Mouse (Mus musculus): ENCODE data around the gene Naa38. TPM values are rescaled to one million over a fixed set of nuclear protein-coding genes. Genes with fewer than 3 reads are reported as not detected.
A peak's percentile ranks its signal among the peaks of the same experiment; 100 is the strongest.
"Not testable (repeated sequence)": the region's sequence is repeated elsewhere in the genome, so short reads cannot be mapped to it uniquely, and the experiment has no call there.

Naa38 gene
- 112 and 132 TPM in 2 replicates for polyA plus RNA-seq (2014; fragmentation: Nextera tagmentation; extraction: Ambion mirVana)

DNA sequence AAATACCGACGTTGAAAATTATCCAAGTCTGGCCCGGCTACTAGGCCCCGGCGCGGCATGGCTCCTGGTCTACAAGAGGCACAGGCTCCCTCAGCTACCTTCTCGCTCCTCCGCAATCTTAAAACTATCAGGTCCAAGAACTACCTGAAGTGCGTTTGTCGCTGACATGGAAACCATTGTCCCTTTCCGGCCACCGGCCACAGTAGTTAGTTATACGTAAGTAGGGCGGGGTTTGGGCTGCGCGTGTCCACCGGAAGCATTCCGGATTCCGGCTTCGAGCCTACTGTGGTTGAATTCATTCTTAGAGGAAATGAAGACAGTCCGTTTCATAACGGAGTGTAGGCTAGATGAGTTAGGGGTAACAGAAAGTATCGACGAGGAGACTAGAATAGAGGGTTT, at the start of gene Naa38, which contains the start of gene Cyb5d1:
TSS of gene Naa38 (plus strand) at position 253 of the 399 bp plus-strand sequence.
TSS of gene Cyb5d1 (minus strand) at position 397 of the 399 bp plus-strand sequence.
- H3K27me3 ChIP-seq (ENCODE audit: control insufficient read depth, insufficient read depth, low read length); H3K36me3 ChIP-seq (ENCODE audit: control insufficient read depth, insufficient read depth, low read length); H3K9me3 ChIP-seq (ENCODE audit: control insufficient read depth, low read length): not testable (repeated sequence)
- peak within 1 kb of the TSS; percentile 99 for H3K27ac ChIP-seq (ENCODE audit: low read depth, low read length)
- WGBS, result under 1% methylated on average over 20 of the region's 24 CpGs
- peak within 1 kb of the TSS; percentile 78 for H3K9ac ChIP-seq (replicated peaks; ENCODE audit: low read depth, low read length)
- peak within 1 kb of the TSS; percentile 88 for H3K4me2 ChIP-seq (ENCODE audit: low read depth, low read length)
- H3K4me1 ChIP-seq (ENCODE audit: control insufficient read depth, insufficient read depth, low read length), result peaks cover 11% of the 10 kb centered on the region; the same call in 1 of the 2 replicates
- H3K4me3 ChIP-seq (ENCODE audit: low read depth, low read length), result peak within 1 kb of the TSS; percentile 64
- ATAC-seq (ENCODE audit: low read depth), result peak; percentile 81

DNA sequence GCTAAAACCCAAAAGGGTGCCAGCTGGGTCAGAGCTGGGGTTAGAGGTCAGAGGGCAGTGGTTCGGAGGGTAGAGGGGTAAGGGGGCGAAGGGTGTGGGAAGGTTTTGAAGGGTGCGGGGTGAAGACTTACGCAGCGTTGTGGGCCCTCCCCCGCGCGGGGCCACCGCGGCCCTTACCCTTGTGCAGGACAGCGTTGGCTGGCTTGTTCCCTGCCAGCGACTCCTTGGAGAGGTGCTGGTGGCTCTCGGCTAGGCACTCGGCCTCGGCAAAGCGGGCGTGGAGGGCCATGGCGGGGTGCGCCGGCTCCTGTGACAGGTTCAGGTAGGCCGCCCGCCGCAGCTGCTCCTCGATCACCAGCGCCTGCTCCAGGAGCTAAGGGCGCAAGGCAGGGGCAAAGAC, 48.8 kb upstream of the Naa38 start:
- Histone ChIP-seq H3K27ac (ENCODE audit: low read depth, low read length) (no peak overlapping the region), H3K9me3 (ENCODE audit: control insufficient read depth, low read length) (no peaks in the 10 kb centered on the region), H3K4me1 (ENCODE audit: control insufficient read depth, insufficient read depth, low read length) (peaks cover 6% of the 10 kb centered on the region), H3K4me3 (ENCODE audit: low read depth, low read length) (no peak overlapping the region), H3K27me3 (ENCODE audit: control insufficient read depth, insufficient read depth, low read length) (no peaks in the 10 kb centered on the region), H3K4me2 (ENCODE audit: low read depth, low read length) (no peak overlapping the region), H3K36me3 (ENCODE audit: control insufficient read depth, insufficient read depth, low read length) (peaks cover 76% of the 10 kb centered on the region), H3K9ac (replicated peaks; ENCODE audit: low read depth, low read length) (no peak overlapping the region)
- WGBS, result 94% methylated on average over 25 of the region's 26 CpGs
- no peak for ATAC-seq (ENCODE audit: low read depth)

DNA sequence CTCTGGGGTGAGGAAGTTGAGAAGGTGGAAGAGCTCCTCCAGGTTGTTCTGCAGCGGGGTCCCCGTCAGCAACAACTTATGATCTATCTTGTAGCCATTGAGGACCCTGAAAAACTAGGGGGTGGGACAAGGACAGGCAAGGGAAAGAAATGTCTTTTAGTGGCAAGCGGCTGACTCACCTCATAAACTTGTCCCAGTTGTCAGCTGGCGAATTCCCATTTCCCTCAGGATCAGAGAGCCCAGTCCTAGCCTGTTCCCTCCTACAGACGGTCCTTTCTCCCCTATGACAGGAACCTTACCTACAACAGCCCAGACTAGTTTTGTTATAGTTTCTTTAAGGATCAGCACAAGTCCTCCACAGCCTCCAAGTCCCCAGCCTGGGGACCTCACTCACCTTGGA, 38.7 kb upstream of the Naa38 start:
- Histone ChIP-seq H3K27me3 (ENCODE audit: control insufficient read depth, insufficient read depth, low read length) (no peaks in the 10 kb centered on the region), H3K27ac (ENCODE audit: low read depth, low read length) (no peak overlapping the region), H3K4me1 (ENCODE audit: control insufficient read depth, insufficient read depth, low read length) (no peaks in the 10 kb centered on the region), H3K4me3 (ENCODE audit: low read depth, low read length) (no peak overlapping the region), H3K4me2 (ENCODE audit: low read depth, low read length) (no peak overlapping the region), H3K36me3 (ENCODE audit: control insufficient read depth, insufficient read depth, low read length) (peaks cover 96% of the 10 kb centered on the region), H3K9ac (replicated peaks; ENCODE audit: low read depth, low read length) (no peak overlapping the region), H3K9me3 (ENCODE audit: control insufficient read depth, low read length) (no peaks in the 10 kb centered on the region)
- ATAC-seq (ENCODE audit: low read depth), result no peak
- 89% methylated on average over 5 of the region's 5 CpGs for WGBS

DNA sequence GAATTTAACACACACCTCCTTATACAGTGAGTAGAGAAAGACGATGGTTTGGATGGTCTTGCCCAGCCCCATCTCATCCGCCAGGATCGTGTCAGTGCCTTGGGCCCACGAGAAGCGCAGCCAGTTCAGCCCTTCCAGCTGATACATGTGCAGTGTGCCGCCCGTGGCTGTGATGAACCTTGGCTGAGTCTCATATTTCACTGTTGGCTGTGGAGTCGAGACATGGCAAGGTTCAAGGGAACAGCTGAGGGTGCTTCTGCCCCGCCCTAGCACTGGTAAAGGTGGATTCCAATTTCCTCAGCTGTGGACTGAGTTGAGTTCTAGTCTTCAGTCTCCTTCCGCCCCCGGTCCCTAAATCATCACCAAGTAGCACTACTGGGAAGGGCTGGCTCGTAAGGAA, 37.6 kb upstream of the Naa38 start:
- Histone ChIP-seq H3K4me3 (ENCODE audit: low read depth, low read length) (no peak overlapping the region), H3K36me3 (ENCODE audit: control insufficient read depth, insufficient read depth, low read length) (peaks cover 94% of the 10 kb centered on the region), H3K27me3 (ENCODE audit: control insufficient read depth, insufficient read depth, low read length) (no peaks in the 10 kb centered on the region), H3K27ac (ENCODE audit: low read depth, low read length) (no peak overlapping the region), H3K4me1 (ENCODE audit: control insufficient read depth, insufficient read depth, low read length) (no peaks in the 10 kb centered on the region), H3K4me2 (ENCODE audit: low read depth, low read length) (no peak overlapping the region), H3K9me3 (ENCODE audit: control insufficient read depth, low read length) (no peaks in the 10 kb centered on the region), H3K9ac (replicated peaks; ENCODE audit: low read depth, low read length) (no peak overlapping the region)
- no peak for ATAC-seq (ENCODE audit: low read depth)
- 96% methylated on average over 12 of the region's 12 CpGs for WGBS

DNA sequence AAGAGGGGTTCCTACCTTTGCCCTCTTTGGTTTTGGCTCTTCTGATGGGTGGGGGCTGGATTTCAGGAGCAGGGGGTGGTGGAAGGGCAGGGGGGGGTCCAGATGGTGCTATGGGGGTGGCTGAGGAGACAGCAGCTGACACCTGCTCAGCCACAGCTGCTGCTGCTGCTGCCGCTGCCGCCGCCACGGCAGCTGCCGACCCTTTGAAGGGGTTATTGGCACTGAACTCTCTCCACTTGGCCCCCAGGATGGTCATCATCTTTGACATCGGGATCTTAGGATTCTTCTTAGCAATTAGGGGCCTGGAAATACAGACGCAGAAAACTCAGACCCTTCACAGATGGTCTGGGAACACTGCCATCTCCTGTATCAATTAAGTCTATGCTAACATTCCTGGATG, 33.3 kb upstream of the Naa38 start:
- 46% methylated on average over 7 of the region's 7 CpGs for WGBS
- peaks cover 23% of the 10 kb centered on the region for H3K4me1 ChIP-seq (ENCODE audit: control insufficient read depth, insufficient read depth, low read length)
- no peak for ATAC-seq (ENCODE audit: low read depth)

DNA sequence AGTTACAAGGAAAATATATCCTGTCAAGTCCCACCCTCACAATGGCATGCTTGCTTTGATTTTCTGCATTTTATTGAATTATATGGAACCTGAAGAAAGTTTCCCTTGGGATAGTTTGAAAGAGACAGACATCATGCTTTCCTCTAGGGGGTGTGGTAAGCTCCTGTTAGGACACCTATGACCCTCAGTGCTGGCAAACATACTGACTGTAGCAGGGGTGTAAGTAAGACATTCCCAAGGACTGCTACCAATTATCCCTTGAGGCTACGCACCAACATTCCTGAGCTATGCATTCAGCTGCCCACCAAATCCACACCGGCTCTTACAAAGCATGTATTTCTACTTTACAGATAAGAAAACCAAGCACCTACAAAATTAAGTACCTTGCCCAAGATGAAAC, 32.8 kb upstream of the Naa38 start:
- peaks cover 26% of the 10 kb centered on the region for H3K4me1 ChIP-seq (ENCODE audit: control insufficient read depth, insufficient read depth, low read length)
- ATAC-seq (ENCODE audit: low read depth), result no peak
- no peak overlapping the region for H3K4me2 ChIP-seq (ENCODE audit: low read depth, low read length)
- H3K36me3 ChIP-seq (ENCODE audit: control insufficient read depth, insufficient read depth, low read length), result peaks cover 59% of the 10 kb centered on the region
- H3K4me3 ChIP-seq (ENCODE audit: low read depth, low read length), result no peak overlapping the region
- H3K27me3 ChIP-seq (ENCODE audit: control insufficient read depth, insufficient read depth, low read length), result no peaks in the 10 kb centered on the region
- H3K9me3 ChIP-seq (ENCODE audit: control insufficient read depth, low read length), result no peaks in the 10 kb centered on the region
- no peak overlapping the region for H3K9ac ChIP-seq (replicated peaks; ENCODE audit: low read depth, low read length)
- no peak overlapping the region for H3K27ac ChIP-seq (ENCODE audit: low read depth, low read length)
- WGBS, result 94% methylated on average over 2 of the region's 2 CpGs

More for the DNA sequence above, 33.3 kb upstream of the Naa38 start:
- no peak overlapping the region for H3K27ac ChIP-seq (ENCODE audit: low read depth, low read length)
- H3K27me3 ChIP-seq (ENCODE audit: control insufficient read depth, insufficient read depth, low read length), result no peaks in the 10 kb centered on the region
- no peaks in the 10 kb centered on the region for H3K9me3 ChIP-seq (ENCODE audit: control insufficient read depth, low read length)
- H3K9ac ChIP-seq (replicated peaks; ENCODE audit: low read depth, low read length), result no peak overlapping the region
- H3K4me3 ChIP-seq (ENCODE audit: low read depth, low read length), result no peak overlapping the region
- H3K36me3 ChIP-seq (ENCODE audit: control insufficient read depth, insufficient read depth, low read length), result peaks cover 63% of the 10 kb centered on the region
- no peak overlapping the region for H3K4me2 ChIP-seq (ENCODE audit: low read depth, low read length)

DNA sequence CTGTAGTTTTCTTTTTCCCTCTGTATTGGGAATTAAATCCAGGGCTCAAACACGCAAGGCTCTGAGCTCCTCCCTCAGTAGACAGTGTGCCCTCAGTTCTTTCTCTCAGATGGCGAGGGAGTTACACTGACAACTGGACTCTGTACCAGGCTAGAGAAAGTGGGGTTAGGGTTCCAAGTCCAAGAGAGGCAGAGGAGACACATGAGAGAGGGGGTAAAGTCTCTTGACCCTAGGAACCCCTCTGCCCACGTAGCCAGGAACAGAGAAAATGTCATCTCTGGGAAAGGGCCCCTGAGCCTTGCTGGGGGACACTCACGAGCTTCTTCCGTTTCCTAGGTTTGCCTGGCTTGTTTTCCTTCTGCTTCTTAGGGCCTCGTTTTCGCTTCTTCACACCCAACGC, 30.9 kb upstream of the Naa38 start:
- peaks cover 40% of the 10 kb centered on the region for H3K36me3 ChIP-seq (ENCODE audit: control insufficient read depth, insufficient read depth, low read length)
- H3K4me2 ChIP-seq (ENCODE audit: low read depth, low read length), result peak overlapping the region; percentile 98; the same call in 1 of the 2 replicates
- no peaks in the 10 kb centered on the region for H3K9me3 ChIP-seq (ENCODE audit: control insufficient read depth, low read length)
- WGBS, result 49% methylated on average over 8 of the region's 8 CpGs
- H3K27ac ChIP-seq (ENCODE audit: low read depth, low read length), result peak overlapping the region; percentile 100
- peaks cover 31% of the 10 kb centered on the region for H3K4me1 ChIP-seq (ENCODE audit: control insufficient read depth, insufficient read depth, low read length)
- H3K4me3 ChIP-seq (ENCODE audit: low read depth, low read length), result no peak overlapping the region
- H3K27me3 ChIP-seq (ENCODE audit: control insufficient read depth, insufficient read depth, low read length), result no peaks in the 10 kb centered on the region
- H3K9ac ChIP-seq (replicated peaks; ENCODE audit: low read depth, low read length), result no peak overlapping the region
- ATAC-seq (ENCODE audit: low read depth), result no peak

DNA sequence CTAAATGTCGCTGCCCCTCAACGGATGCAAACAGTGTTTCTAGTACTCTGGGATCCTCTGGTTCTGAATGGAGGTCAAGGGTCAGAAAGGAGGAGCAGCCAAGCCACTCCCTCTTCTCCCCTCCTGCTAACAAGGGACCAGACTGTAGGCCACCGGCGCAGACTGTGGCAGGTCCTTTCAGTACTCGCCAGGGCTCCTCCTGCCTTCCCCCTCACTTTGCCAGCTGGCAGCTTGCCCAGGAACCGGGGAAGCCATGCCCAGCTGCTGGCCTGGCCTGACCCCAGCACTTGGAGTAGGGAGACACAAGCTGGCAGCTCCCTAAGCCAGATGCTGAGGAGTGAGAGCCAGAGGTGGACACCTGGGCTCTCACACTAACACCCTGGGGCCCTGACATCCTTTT, 30.4 kb upstream of the Naa38 start:
- WGBS, result 0% methylated on average over 6 of the region's 6 CpGs
- H3K27me3 ChIP-seq (ENCODE audit: control insufficient read depth, insufficient read depth, low read length), result no peaks in the 10 kb centered on the region

DNA sequence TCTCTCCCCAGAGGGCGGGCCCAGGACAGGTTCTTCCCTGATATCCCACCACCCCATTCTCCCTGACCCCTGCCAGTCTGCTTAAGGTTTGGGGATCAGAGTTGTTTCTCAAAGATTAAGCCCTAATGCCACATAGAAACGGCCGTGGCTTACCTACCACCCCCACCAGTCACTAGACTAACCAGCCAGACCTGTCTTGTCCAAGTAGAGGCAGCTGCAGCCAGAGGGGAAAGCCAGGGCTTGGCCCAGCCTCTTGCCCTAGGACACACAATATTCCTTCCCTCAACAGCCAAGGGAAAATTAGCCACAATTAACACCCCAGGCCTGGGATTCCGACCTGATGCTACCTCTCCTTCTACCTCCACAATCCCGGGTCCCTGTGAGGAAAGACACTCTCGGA, 29.6 kb upstream of the Naa38 start:
- peak overlapping the region; percentile 63 for H3K9ac ChIP-seq (replicated peaks; ENCODE audit: low read depth, low read length)
- peak overlapping the region; percentile 100 for H3K27ac ChIP-seq (ENCODE audit: low read depth, low read length)
- peak overlapping the region; percentile 85 for H3K4me3 ChIP-seq (ENCODE audit: low read depth, low read length)
- H3K9me3 ChIP-seq (ENCODE audit: control insufficient read depth, low read length), result no peaks in the 10 kb centered on the region
- H3K36me3 ChIP-seq (ENCODE audit: control insufficient read depth, insufficient read depth, low read length), result peaks cover 27% of the 10 kb centered on the region
- peak overlapping the region; percentile 98 for H3K4me2 ChIP-seq (ENCODE audit: low read depth, low read length)
- no peaks in the 10 kb centered on the region for H3K27me3 ChIP-seq (ENCODE audit: control insufficient read depth, insufficient read depth, low read length)
- H3K4me1 ChIP-seq (ENCODE audit: control insufficient read depth, insufficient read depth, low read length), result peaks cover 39% of the 10 kb centered on the region
- no peak for ATAC-seq (ENCODE audit: low read depth)
- WGBS, result 23% methylated on average over 6 of the region's 6 CpGs

More for the DNA sequence above, 30.4 kb upstream of the Naa38 start:
- ATAC-seq (ENCODE audit: low read depth), result peak; percentile 47; the same call in 1 of the 2 replicates
- peak overlapping the region; percentile 63; the same call in 1 of the 2 replicates for H3K9ac ChIP-seq (replicated peaks; ENCODE audit: low read depth, low read length)
- peak overlapping the region; percentile 98; the same call in 1 of the 2 replicates for H3K4me2 ChIP-seq (ENCODE audit: low read depth, low read length)
- H3K4me3 ChIP-seq (ENCODE audit: low read depth, low read length), result peak overlapping the region; percentile 85; the same call in 1 of the 2 replicates
- H3K36me3 ChIP-seq (ENCODE audit: control insufficient read depth, insufficient read depth, low read length), result peaks cover 35% of the 10 kb centered on the region
- peaks cover 35% of the 10 kb centered on the region for H3K4me1 ChIP-seq (ENCODE audit: control insufficient read depth, insufficient read depth, low read length)
- no peaks in the 10 kb centered on the region for H3K9me3 ChIP-seq (ENCODE audit: control insufficient read depth, low read length)
- H3K27ac ChIP-seq (ENCODE audit: low read depth, low read length), result peak overlapping the region; percentile 100
